Mouse (Mus musculus) midbrain, embryonic 13.5 days (tissue): Measurements from ENCODE around the gene Atp12a. TPM values are rescaled to one million over a fixed set of nuclear protein-coding genes. Genes with fewer than 3 reads are reported as not detected.

Source experiments
- ATAC-seq: fragments of 200-750 bp; cut with Nextera tagmentation; 2 replicates; pipeline ENCODE4 v1.8.0; 2017; ENCODE audit warnings: mild to moderate bottlenecking, moderate TSS enrichment, moderate library complexity
- H3K27ac ChIP-seq: fragments of 300-500 bp; sonication (generic); 2 replicates; pipeline ENCODE4 v1.5.1; 2015; ENCODE audit warnings: inconsistent platforms, mild to moderate bottlenecking, moderate library complexity
- H3K27me3 ChIP-seq: fragments of 300-500 bp; sonication (generic); 2 replicates; pipeline ENCODE4 v1.6.1; 2015; ENCODE audit warnings: mild to moderate bottlenecking, inconsistent platforms
- H3K36me3 ChIP-seq: fragments of 300-500 bp; sonication (generic); 2 replicates; pipeline ENCODE4 v1.6.1; 2015; ENCODE audit warnings: mild to moderate bottlenecking, inconsistent platforms
- H3K4me1 ChIP-seq: fragments of 300-500 bp; sonication (generic); replicated peaks from 2 replicates; pipeline ENCODE4 v1.6.1; 2015; ENCODE audit warnings: inconsistent platforms
- H3K4me2 ChIP-seq: fragments of 300-500 bp; sonication (generic); replicated peaks from 2 replicates; pipeline ENCODE4 v1.6.1; 2015; ENCODE audit warnings: moderate library complexity, mild to moderate bottlenecking, inconsistent platforms
- H3K4me3 ChIP-seq: fragments of 300-500 bp; sonication (generic); replicated peaks from 2 replicates; pipeline ENCODE4 v1.5.1; 2015; ENCODE audit warnings: mild to moderate bottlenecking, inconsistent platforms
- H3K9ac ChIP-seq: fragments of 300-500 bp; sonication (generic); replicated peaks from 2 replicates; pipeline ENCODE4 v1.6.1; 2015; ENCODE audit warnings: mild to moderate bottlenecking, inconsistent platforms
- H3K9me3 ChIP-seq: fragments of 300-500 bp; sonication (generic); 2 replicates; pipeline ENCODE4 v1.6.1; 2016; ENCODE audit warnings: mild to moderate bottlenecking, inconsistent platforms
- WGBS: fragments of 180-500 bp; shearing (Covaris S2); methylation state at CpG from one replicate; pipeline ENCODE4 v1.1.7; 2015; 5-methylcytosine and 5-hydroxymethylcytosine counted together
- polyA plus RNA-seq: library from polyadenylated mRNA; unstranded; fragments of >200 nt; fragmentation: Nextera tagmentation; extraction: Ambion mirVana; gene quantifications from 2 replicates; pipeline ENCODE4 v1.2.1, GENCODE M21; 2015

Atp12a gene
- polyA plus RNA-seq, result 0.05 TPM in 1 of 2 replicates, not detected in the other

GRCm38 (mm10) chr14:56364711-56365237 lies at the start of gene Atp12a:
Gene Atp12a, plus strand, starts transcription at chr14:56365068.
- peaks cover 6% of the 10 kb centered on the region for H3K4me1 ChIP-seq
- peak; percentile 43 for ATAC-seq
- WGBS, result 2% methylated on average over 48 of the region's 48 CpGs
- H3K4me2 ChIP-seq, result peak within 1 kb of the TSS; percentile 69
- no peaks in the 10 kb centered on the region for H3K9me3 ChIP-seq
- peaks cover 58% of the 10 kb centered on the region for H3K27me3 ChIP-seq
- H3K9ac ChIP-seq, result peak within 1 kb of the TSS; percentile 36
- H3K4me3 ChIP-seq, result peak within 1 kb of the TSS; percentile 44
- H3K36me3 ChIP-seq, result no peaks in the 10 kb centered on the region
- H3K27ac ChIP-seq, result no peak within 1 kb of the TSS

GRCm38 (mm10) chr14:56315519-56315918 lies 49.3 kb upstream of the Atp12a start:
- Histone ChIP-seq H3K36me3 (no peaks in the 10 kb centered on the region), H3K4me2 (no peak overlapping the region), H3K4me1 (no peaks in the 10 kb centered on the region), H3K27me3 (no peaks in the 10 kb centered on the region), H3K9me3 (no peaks in the 10 kb centered on the region), H3K27ac (no peak overlapping the region), H3K4me3 (no peak overlapping the region), H3K9ac (no peak overlapping the region)
- WGBS, result 75% methylated on average over 7 of the region's 7 CpGs
- no peak for ATAC-seq

- Histone ChIP-seq H3K27me3 (no peaks in the 10 kb centered on the region), H3K9ac (no peak overlapping the region), H3K9me3 (no peaks in the 10 kb centered on the region), H3K27ac (no peak overlapping the region), H3K4me2 (no peak overlapping the region), H3K4me3 (no peak overlapping the region), H3K4me1 (no peaks in the 10 kb centered on the region), H3K36me3 (no peaks in the 10 kb centered on the region)
- WGBS, result 92% methylated on average over 4 of the region's 4 CpGs
- ATAC-seq, result no peak
These were observed 48.5 kb upstream of the Atp12a start for GRCm38 (mm10) chr14:56316333-56316732.

GRCm38 (mm10) chr14:56322982-56323381 lies 41.9 kb upstream of the Atp12a start:
- no peak overlapping the region for H3K27ac ChIP-seq
- ATAC-seq, result no peak
- H3K9ac ChIP-seq, result no peak overlapping the region
- no peaks in the 10 kb centered on the region for H3K27me3 ChIP-seq
- no peak overlapping the region for H3K4me2 ChIP-seq
- WGBS, result 83% methylated on average over 1 of the region's 1 CpGs
- H3K9me3 ChIP-seq, result no peaks in the 10 kb centered on the region
- no peaks in the 10 kb centered on the region for H3K4me1 ChIP-seq
- no peak overlapping the region for H3K4me3 ChIP-seq
- no peaks in the 10 kb centered on the region for H3K36me3 ChIP-seq

GRCm38 (mm10) chr14:56325038-56325437 lies 39.8 kb upstream of the Atp12a start:
- Histone ChIP-seq H3K4me2 (no peak overlapping the region), H3K27ac (no peak overlapping the region), H3K4me3 (no peak overlapping the region), H3K27me3 (no peaks in the 10 kb centered on the region), H3K4me1 (no peaks in the 10 kb centered on the region), H3K9me3 (no peaks in the 10 kb centered on the region), H3K36me3 (no peaks in the 10 kb centered on the region), H3K9ac (no peak overlapping the region)
- no peak for ATAC-seq

GRCm38 (mm10) chr14:56333700-56334099 lies 31.2 kb upstream of the Atp12a start:
- no peaks in the 10 kb centered on the region for H3K27me3 ChIP-seq
- no peaks in the 10 kb centered on the region for H3K36me3 ChIP-seq
- H3K27ac ChIP-seq, result no peak overlapping the region
- no peak overlapping the region for H3K4me3 ChIP-seq
- H3K9ac ChIP-seq, result no peak overlapping the region
- H3K9me3 ChIP-seq, result no peaks in the 10 kb centered on the region
- H3K4me1 ChIP-seq, result peaks cover 3% of the 10 kb centered on the region; the same call in 1 of the 2 replicates
- ATAC-seq, result no peak
- no peak overlapping the region for H3K4me2 ChIP-seq

GRCm38 (mm10) chr14:56334437-56334836 lies 30.4 kb upstream of the Atp12a start:
- Histone ChIP-seq H3K27ac (no peak overlapping the region), H3K4me3 (no peak overlapping the region), H3K9me3 (no peaks in the 10 kb centered on the region), H3K4me1 (peaks cover 3% of the 10 kb centered on the region; the same call in 1 of the 2 replicates), H3K27me3 (no peaks in the 10 kb centered on the region), H3K4me2 (no peak overlapping the region), H3K36me3 (no peaks in the 10 kb centered on the region), H3K9ac (no peak overlapping the region)
- ATAC-seq, result no peak
- 94% methylated on average over 5 of the region's 5 CpGs for WGBS

- H3K27me3 ChIP-seq, result no peaks in the 10 kb centered on the region
- WGBS, result 92% methylated on average over 10 of the region's 10 CpGs
- H3K9ac ChIP-seq, result no peak overlapping the region
- no peak overlapping the region for H3K4me3 ChIP-seq
- no peak overlapping the region for H3K4me2 ChIP-seq
- H3K36me3 ChIP-seq, result no peaks in the 10 kb centered on the region
- peaks cover 3% of the 10 kb centered on the region; the same call in 1 of the 2 replicates for H3K4me1 ChIP-seq
- ATAC-seq, result no peak
- H3K27ac ChIP-seq, result no peak overlapping the region
- no peaks in the 10 kb centered on the region for H3K9me3 ChIP-seq
These were observed 28.8 kb upstream of the Atp12a start for GRCm38 (mm10) chr14:56336032-56336431.

- WGBS, result 66% methylated on average over 9 of the region's 9 CpGs
- no peaks in the 10 kb centered on the region for H3K36me3 ChIP-seq
- H3K4me1 ChIP-seq, result peaks cover 3% of the 10 kb centered on the region; the same call in 1 of the 2 replicates
- H3K9me3 ChIP-seq, result no peaks in the 10 kb centered on the region
- H3K27ac ChIP-seq, result no peak overlapping the region
- no peak overlapping the region for H3K4me2 ChIP-seq
- no peak overlapping the region for H3K9ac ChIP-seq
- ATAC-seq, result no peak
- H3K27me3 ChIP-seq, result no peaks in the 10 kb centered on the region
- no peak overlapping the region for H3K4me3 ChIP-seq
These were observed 27.8 kb upstream of the Atp12a start for GRCm38 (mm10) chr14:56337075-56337474.

GRCm38 (mm10) chr14:56337696-56338095 lies 27.2 kb upstream of the Atp12a start:
- Histone ChIP-seq H3K4me3 (no peak overlapping the region), H3K27me3 (no peaks in the 10 kb centered on the region), H3K4me1 (peaks cover 3% of the 10 kb centered on the region; the same call in 1 of the 2 replicates), H3K9ac (no peak overlapping the region), H3K27ac (no peak overlapping the region), H3K36me3 (no peaks in the 10 kb centered on the region), H3K4me2 (no peak overlapping the region), H3K9me3 (no peaks in the 10 kb centered on the region)
- WGBS, result 85% methylated on average over 2 of the region's 2 CpGs
- no peak for ATAC-seq

- no peak for ATAC-seq
- 88% methylated on average over 7 of the region's 7 CpGs for WGBS
These were observed 25.9 kb upstream of the Atp12a start for GRCm38 (mm10) chr14:56338882-56339442.

GRCm38 (mm10) chr14:56348704-56349103 lies 16.2 kb upstream of the Atp12a start:
- H3K4me3 ChIP-seq, result no peak overlapping the region
- no peaks in the 10 kb centered on the region for H3K9me3 ChIP-seq
- H3K27me3 ChIP-seq, result no peaks in the 10 kb centered on the region
- no peak overlapping the region for H3K4me2 ChIP-seq
- 84% methylated on average over 3 of the region's 3 CpGs for WGBS
- H3K4me1 ChIP-seq, result no peaks in the 10 kb centered on the region
- no peak overlapping the region for H3K9ac ChIP-seq
- H3K27ac ChIP-seq, result no peak overlapping the region
- ATAC-seq, result no peak
- no peaks in the 10 kb centered on the region for H3K36me3 ChIP-seq

More at GRCm38 (mm10) chr14:56338882-56339442, 25.9 kb upstream of the Atp12a start:
- Histone ChIP-seq H3K4me1 (peaks cover 3% of the 10 kb centered on the region; the same call in 1 of the 2 replicates), H3K4me2 (no peak overlapping the region), H3K27me3 (no peaks in the 10 kb centered on the region), H3K27ac (no peak overlapping the region), H3K36me3 (no peaks in the 10 kb centered on the region), H3K4me3 (no peak overlapping the region), H3K9me3 (no peaks in the 10 kb centered on the region), H3K9ac (no peak overlapping the region)

- no peak overlapping the region for H3K9ac ChIP-seq
- H3K27ac ChIP-seq, result no peak overlapping the region
- no peaks in the 10 kb centered on the region for H3K27me3 ChIP-seq
- no peak for ATAC-seq
- no peaks in the 10 kb centered on the region for H3K4me1 ChIP-seq
- H3K9me3 ChIP-seq, result no peaks in the 10 kb centered on the region
- WGBS, result 94% methylated on average over 2 of the region's 2 CpGs
- H3K4me2 ChIP-seq, result no peak overlapping the region
- no peaks in the 10 kb centered on the region for H3K36me3 ChIP-seq
- H3K4me3 ChIP-seq, result no peak overlapping the region
These were observed 15.3 kb upstream of the Atp12a start for GRCm38 (mm10) chr14:56349541-56349940.
